Mouse (Mus musculus) liver, adult 2 months (tissue): ENCODE data around the gene Dhx32. TPM values are rescaled to one million over a fixed set of nuclear protein-coding genes. Genes with fewer than 3 reads are reported as not detected.

Experiments
- DNase-seq: peaks from one replicate; pipeline ENCODE4 v3.0.0-alpha.2; 2011; ENCODE audit warnings: low read depth, low spot score; ENCODE audit errors: extremely low read depth
- H3K27ac ChIP-seq: fragments of 200-500 bp; replicated peaks from 2 replicates; pipeline ENCODE4 v1.5.1; 2012; ENCODE audit warnings: low read depth, mild to moderate bottlenecking, control low read depth, inconsistent platforms, low read length; ENCODE audit not compliant: insufficient read depth
- H3K27me3 ChIP-seq: fragments of 200-500 bp; 2 replicates; pipeline ENCODE4 v1.6.1; 2012; ENCODE audit warnings: mild to moderate bottlenecking, moderate library complexity, low read length, inconsistent platforms; ENCODE audit not compliant: control insufficient read depth, insufficient read depth
- H3K36me3 ChIP-seq: fragments of 200-500 bp; 2 replicates; pipeline ENCODE4 v1.6.1; 2012; ENCODE audit warnings: low read length, inconsistent platforms; ENCODE audit not compliant: control insufficient read depth, insufficient read depth
- H3K4me1 ChIP-seq: fragments of 200-500 bp; 2 replicates; pipeline ENCODE4 v1.6.1; 2011; ENCODE audit warnings: low read length; ENCODE audit not compliant: control insufficient read depth, insufficient read depth
- H3K4me3 ChIP-seq: fragments of 200-500 bp; 2 replicates; pipeline ENCODE4 v1.5.1; 2011; ENCODE audit warnings: low read depth, mild to moderate bottlenecking, control low read depth, low read length, moderate library complexity; ENCODE audit not compliant: insufficient read depth
- H3K79me2 ChIP-seq: fragments of 200-500 bp; 2 replicates; pipeline ENCODE4 v1.6.1; 2012; ENCODE audit warnings: inconsistent platforms, mild to moderate bottlenecking, low read length, moderate library complexity; ENCODE audit not compliant: control insufficient read depth, insufficient read depth
- H3K9ac ChIP-seq: fragments of 200-500 bp; 2 replicates; pipeline ENCODE4 v1.6.1; 2012; ENCODE audit warnings: low read depth, mild to moderate bottlenecking, control low read depth, inconsistent platforms, low read length
- CTCF ChIP-seq: fragments of 200-500 bp; IDR thresholded peaks from 2 replicates; pipeline ENCODE4 v1.5.1; 2011; ENCODE audit warnings: low read depth, low read length, control low read depth
- POLR2A ChIP-seq: fragments of 200-500 bp; IDR thresholded peaks from 2 replicates; pipeline ENCODE4 v1.6.1; 2011; ENCODE audit warnings: low read length, control low read depth; ENCODE audit not compliant: insufficient read depth; ENCODE audit errors: extremely low read depth
- WGBS: fragments of 180-500 bp; shearing (Covaris S2); methylation state at CpG from one replicate; pipeline ENCODE4 v1.1.7; 2018; 5-methylcytosine and 5-hydroxymethylcytosine counted together
- polyA plus RNA-seq: library from polyadenylated mRNA; depleted of rRNA; stranded (reverse); fragments of >200 nt; gene quantifications from 2 replicates; pipeline ENCODE4 v1.2.3, GENCODE M21; 2012
- total RNA-seq: library from RNA; depleted of rRNA; stranded (reverse); fragments of >200 nt; gene quantifications from 2 replicates; pipeline ENCODE4 v1.2.3, GENCODE M21; 2014

Gene Dhx32
- total and polyA plus RNA-seq, 2 experiments: 17.0 to 24.0 TPM

GRCm38 (mm10) chr7:133757961-133758455 is 24.5 kb downstream of the Dhx32 start:
- peaks cover 10% of the 10 kb centered on the region for H3K79me2 ChIP-seq
- H3K27me3 ChIP-seq: no peaks in the 10 kb centered on the region
- no peak overlapping the region for H3K27ac ChIP-seq
- H3K4me1 ChIP-seq: peaks cover 4% of the 10 kb centered on the region; the same call in 1 of the 2 replicates
- no peak overlapping the region for H3K9ac ChIP-seq
- H3K36me3 ChIP-seq: peaks cover 5% of the 10 kb centered on the region; the same call in 1 of the 2 replicates
- no peak for DNase-seq
- TF ChIP-seq CTCF (no peak), POLR2A (no peak)
- no peak overlapping the region for H3K4me3 ChIP-seq
- 71% methylated on average over 5 of the region's 5 CpGs for WGBS

DNA sequence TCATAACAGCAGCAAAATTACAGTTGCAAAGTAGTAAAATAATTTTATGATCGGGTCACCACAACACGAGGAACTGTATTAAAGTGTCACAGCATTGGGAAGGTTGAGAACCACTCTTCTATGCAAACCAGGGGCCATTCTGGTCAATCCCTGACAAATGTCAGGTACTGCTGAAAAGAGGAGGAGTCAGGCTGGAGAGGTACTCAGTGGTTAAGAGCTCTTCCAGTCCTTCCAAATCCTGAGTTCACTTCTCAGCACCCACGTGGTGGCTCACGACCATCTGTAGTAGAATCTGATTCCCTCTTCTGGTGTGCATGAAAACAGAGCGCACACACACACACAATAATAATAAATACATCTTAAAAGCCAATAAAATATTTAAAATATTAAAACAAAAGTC is 31.4 kb downstream of the Dhx32 start:
- no peaks in the 10 kb centered on the region for H3K27me3 ChIP-seq
- peaks cover 6% of the 10 kb centered on the region for H3K4me1 ChIP-seq
- no peak overlapping the region for H3K27ac ChIP-seq
- no peak for DNase-seq
- H3K9ac ChIP-seq: no peak overlapping the region
- peaks cover 10% of the 10 kb centered on the region; the same call in 1 of the 2 replicates for H3K36me3 ChIP-seq
- no peak overlapping the region for H3K4me3 ChIP-seq
- TF ChIP-seq POLR2A: no peak
- TF ChIP-seq CTCF: no peak
- no peaks in the 10 kb centered on the region for H3K79me2 ChIP-seq
- WGBS: 91% methylated on average over 5 of the region's 5 CpGs

GRCm38 (mm10) chr7:133750666-133751065 is 31.9 kb downstream of the Dhx32 start:
- Histone ChIP-seq H3K79me2 (no peaks in the 10 kb centered on the region), H3K27me3 (no peaks in the 10 kb centered on the region), H3K27ac (no peak overlapping the region), H3K36me3 (peaks cover 10% of the 10 kb centered on the region; the same call in 1 of the 2 replicates), H3K4me1 (peaks cover 6% of the 10 kb centered on the region), H3K9ac (no peak overlapping the region), H3K4me3 (no peak overlapping the region)
- 45% methylated on average over 5 of the region's 5 CpGs for WGBS
- DNase-seq: peak; percentile 82
- no peak for TF ChIP-seq POLR2A
- TF ChIP-seq CTCF: no peak

DNA sequence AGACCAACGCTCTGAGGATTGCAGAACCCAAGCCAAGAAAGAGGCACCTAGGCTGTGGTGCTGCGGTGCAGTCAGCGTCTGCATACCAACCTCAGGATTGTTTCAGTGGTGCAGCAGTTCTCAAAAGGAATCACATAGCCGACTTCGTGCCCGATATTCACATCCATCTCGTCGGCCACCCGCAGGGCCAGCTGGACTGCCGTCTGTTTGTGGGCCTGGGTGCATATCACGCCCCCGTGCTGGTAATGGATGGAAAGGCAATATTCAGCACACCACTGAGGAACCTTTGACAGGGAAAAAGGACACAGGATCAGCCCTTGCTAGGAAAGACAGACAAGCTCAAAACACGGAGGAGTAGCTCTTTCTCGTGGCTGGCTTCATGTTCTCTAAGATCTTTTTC is 33.8 kb downstream of the Dhx32 start:
- Histone ChIP-seq H3K27ac (no peak overlapping the region), H3K4me1 (peaks cover 6% of the 10 kb centered on the region), H3K27me3 (no peaks in the 10 kb centered on the region), H3K9ac (no peak overlapping the region), H3K36me3 (peaks cover 10% of the 10 kb centered on the region; the same call in 1 of the 2 replicates), H3K4me3 (no peak overlapping the region), H3K79me2 (no peaks in the 10 kb centered on the region)
- no peak for TF ChIP-seq CTCF
- TF ChIP-seq POLR2A: no peak
- WGBS: 93% methylated on average over 14 of the region's 14 CpGs
- DNase-seq: no peak

GRCm38 (mm10) chr7:133747372-133747771 is 35.2 kb downstream of the Dhx32 start:
- Histone ChIP-seq H3K27ac (no peak overlapping the region), H3K4me3 (no peak overlapping the region), H3K79me2 (no peaks in the 10 kb centered on the region), H3K27me3 (no peaks in the 10 kb centered on the region), H3K9ac (no peak overlapping the region), H3K4me1 (peaks cover 7% of the 10 kb centered on the region), H3K36me3 (peaks cover 10% of the 10 kb centered on the region; the same call in 1 of the 2 replicates)
- no peak for DNase-seq
- TF ChIP-seq CTCF: no peak
- TF ChIP-seq POLR2A: no peak
- WGBS: 89% methylated on average over 8 of the region's 8 CpGs

DNA sequence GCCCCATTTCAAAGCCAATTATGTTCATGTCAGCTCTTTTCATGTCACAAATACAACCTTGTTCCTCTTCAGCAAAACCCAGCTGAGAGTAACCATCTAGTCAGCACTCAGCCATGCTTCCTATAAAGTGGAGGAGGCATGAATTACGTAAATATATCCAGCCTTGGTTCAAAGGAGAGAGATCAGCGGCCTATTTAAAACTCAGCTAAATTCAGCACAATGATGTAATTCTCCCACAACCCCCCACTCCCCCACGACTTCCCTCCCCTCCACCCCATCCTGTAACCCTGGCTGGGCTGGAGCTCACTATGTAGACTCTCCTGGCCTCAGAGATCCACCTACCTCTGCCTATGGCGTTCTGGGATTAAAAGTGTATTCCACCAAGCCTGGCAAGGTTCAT is 37.8 kb downstream of the Dhx32 start:
- Histone ChIP-seq H3K27me3 (no peaks in the 10 kb centered on the region), H3K4me3 (no peak overlapping the region), H3K36me3 (peaks cover 18% of the 10 kb centered on the region), H3K4me1 (peaks cover 2% of the 10 kb centered on the region; the same call in 1 of the 2 replicates), H3K27ac (no peak overlapping the region), H3K79me2 (no peaks in the 10 kb centered on the region), H3K9ac (no peak overlapping the region)
- WGBS: 65% methylated on average over 4 of the region's 4 CpGs
- DNase-seq: no peak
- TF ChIP-seq CTCF (no peak), POLR2A (no peak)
